Mouse (Mus musculus) cerebellum, adult 11 months (tissue): Measurements from ENCODE around the gene Serhl.
A peak's percentile ranks its signal among the peaks of the same experiment; 100 is the strongest.

Experiments used
- DNase-seq: peaks from one replicate; pipeline ENCODE4 v3.0.0; 2022

The Serhl gene

DNA sequence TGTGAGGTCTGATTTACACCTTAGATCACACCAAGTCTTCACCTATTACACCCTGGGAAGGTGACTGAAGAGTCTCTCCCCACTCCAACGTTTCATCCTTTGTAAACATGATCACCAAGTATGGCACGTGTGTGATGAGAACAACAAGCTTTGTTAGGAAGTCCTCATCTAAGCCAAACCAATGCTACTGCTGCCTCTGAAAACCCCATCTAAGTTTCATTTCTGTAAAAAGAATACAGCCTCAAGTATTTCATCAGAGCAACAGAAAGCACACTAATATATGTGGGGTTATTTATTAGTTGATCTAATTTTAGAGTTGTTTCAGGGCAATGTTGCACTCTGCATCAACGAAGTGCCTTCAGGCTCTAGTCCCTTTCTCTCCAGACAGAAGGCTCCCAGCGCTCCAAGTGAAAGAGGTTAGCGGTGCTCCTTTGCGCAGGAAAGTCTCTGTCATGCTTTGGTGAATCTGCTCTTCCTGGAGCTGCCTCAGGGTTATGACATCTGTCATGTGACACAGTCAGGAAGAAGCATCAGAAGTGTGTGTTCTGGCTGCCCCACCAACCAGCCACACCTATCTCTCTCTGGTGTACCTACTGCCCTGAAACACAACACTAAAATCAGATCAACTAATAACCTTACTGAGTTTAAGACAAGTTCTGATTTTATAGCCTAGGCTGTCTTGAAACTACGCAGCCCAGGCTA is 40.4 kb downstream of the Serhl start:
- no peak for DNase-seq

- DNase-seq: no peak
Measured at GRCm38 (mm10) chr15:83134671-83135070, 45.4 kb downstream of the Serhl start.

- no peak for DNase-seq
Measured at GRCm38 (mm10) chr15:83135654-83136053, 46.3 kb downstream of the Serhl start.

DNA sequence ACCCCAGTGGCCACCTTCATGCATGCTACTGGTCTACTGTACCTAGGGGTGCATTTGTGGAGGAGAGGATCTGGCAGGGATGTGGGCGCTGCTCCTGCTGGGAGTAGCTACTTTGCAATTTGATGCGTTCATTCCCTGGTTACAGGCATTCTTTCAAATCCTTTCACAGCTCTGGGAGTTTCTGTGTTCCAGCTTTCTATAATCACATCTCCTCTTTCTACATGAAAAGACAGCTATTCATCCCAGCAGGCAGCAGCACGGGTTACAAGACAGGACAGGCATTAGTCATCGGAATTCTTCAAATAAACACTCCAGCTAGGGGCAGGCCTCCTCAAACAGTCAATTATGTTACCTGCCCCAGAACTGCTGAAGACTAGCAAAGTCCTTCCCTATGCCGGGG is 53.6 kb downstream of the Serhl start:
- DNase-seq: no peak

- no peak for DNase-seq
Measured at GRCm38 (mm10) chr15:83145541-83145940, 56.2 kb downstream of the Serhl start.

GRCm38 (mm10) chr15:83148395-83148794 is 59.1 kb downstream of the Serhl start:
- DNase-seq: no peak

DNA sequence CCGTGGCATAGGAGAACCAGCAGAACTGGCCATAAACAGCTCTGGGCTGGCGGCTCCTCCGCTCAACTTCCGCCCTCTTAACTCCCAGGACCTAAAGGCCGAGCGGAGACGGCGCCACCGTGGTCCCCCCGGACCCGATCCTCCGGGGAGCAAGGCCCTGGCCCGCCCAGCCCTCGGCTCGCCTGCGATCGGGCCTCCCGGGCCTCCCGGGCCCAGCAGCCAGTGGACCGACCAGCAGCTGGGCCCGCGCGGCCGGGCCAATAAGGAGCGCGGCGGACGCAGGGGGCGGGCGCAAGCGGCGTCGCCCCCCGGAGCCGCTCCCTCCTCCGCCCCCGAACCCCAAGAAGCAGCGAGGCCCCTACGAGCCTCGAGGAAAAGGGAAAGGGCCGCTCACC is 59.5 kb downstream of the Serhl start:
- no peak for DNase-seq

- DNase-seq: peak; percentile 98
Measured at GRCm38 (mm10) chr15:83149196-83150072, 60.1 kb downstream of the Serhl start, which contains the start of gene Poldip3. Gene Poldip3, minus strand, starts transcription at chr15:83149384.

DNA sequence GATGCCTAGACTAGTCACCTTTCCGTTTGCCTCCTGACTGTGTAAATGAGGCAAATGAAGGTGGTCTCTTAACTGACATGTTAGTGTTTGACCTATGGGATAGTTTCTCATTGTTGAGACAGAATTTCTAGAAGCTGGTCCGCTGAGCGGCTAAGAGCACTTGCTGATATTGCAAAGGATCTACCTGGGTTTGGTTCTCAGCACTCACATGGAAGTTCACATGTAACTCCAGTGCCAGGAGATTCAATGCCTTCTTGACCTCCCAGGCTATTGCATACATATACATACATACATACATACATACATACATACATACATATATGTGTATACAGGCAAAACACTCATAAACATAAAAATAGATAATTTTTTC is 60.8 kb downstream of the Serhl start:
- no peak for DNase-seq

GRCm38 (mm10) chr15:83150694-83151093 is 61.4 kb downstream of the Serhl start:
- DNase-seq: no peak

DNA sequence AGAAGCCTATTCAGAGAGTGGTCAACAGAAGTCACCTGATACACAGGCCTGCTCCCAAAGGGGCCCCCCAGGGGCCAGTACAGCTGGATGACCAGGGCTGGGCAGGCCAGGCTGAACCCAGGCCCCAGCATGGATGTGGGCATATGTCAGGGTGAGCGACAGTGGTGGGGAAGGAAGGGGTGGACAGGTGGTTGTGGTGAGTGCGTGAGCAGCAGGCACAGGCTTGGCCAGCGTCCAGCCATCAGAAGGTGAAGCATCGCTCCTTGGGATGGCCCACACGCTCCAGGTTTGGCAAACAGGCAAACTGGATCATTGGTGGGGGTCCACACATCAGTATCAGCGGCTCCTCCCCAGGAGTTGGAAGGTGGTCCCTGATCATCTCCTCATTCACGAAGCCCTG is 65.0 kb downstream of the Serhl start:
- no peak for DNase-seq

DNA sequence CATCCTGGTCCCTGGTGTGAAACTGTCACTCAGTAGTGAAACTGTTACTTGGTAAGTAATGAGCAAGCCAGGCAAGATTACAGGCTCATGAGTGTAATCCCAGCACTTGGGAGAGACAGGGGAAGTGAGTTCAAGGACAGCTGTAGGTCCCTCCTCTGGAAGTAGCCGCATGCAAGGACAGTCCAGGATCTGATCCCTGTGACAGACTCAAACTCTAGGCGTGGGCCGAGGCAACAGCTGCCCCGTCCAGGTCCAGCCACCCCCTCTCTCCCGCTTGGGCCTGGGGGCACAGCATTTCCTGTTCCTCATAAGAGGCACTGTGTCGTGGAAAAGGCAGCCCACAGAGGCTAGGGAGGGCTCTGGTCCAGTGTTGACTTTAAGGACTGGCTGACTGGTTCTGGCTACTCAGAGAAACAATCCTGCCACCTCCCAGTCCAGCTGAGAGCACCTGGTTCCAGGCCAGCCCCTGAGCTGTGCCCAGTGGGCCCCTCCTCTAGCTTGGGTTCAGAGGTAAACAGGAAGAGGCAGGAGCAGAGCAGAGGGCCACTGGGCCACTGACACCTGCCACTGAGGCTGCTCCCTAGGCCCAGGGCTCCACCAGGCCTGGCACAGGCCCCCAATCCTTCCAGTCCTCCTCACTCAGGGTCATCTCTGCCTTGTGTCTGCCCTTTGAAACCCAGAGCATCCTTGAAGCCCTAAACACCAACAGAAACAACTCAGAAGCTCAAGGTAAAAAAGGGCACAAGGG is 66.5 kb downstream of the Serhl start:
- no peak for DNase-seq

DNA sequence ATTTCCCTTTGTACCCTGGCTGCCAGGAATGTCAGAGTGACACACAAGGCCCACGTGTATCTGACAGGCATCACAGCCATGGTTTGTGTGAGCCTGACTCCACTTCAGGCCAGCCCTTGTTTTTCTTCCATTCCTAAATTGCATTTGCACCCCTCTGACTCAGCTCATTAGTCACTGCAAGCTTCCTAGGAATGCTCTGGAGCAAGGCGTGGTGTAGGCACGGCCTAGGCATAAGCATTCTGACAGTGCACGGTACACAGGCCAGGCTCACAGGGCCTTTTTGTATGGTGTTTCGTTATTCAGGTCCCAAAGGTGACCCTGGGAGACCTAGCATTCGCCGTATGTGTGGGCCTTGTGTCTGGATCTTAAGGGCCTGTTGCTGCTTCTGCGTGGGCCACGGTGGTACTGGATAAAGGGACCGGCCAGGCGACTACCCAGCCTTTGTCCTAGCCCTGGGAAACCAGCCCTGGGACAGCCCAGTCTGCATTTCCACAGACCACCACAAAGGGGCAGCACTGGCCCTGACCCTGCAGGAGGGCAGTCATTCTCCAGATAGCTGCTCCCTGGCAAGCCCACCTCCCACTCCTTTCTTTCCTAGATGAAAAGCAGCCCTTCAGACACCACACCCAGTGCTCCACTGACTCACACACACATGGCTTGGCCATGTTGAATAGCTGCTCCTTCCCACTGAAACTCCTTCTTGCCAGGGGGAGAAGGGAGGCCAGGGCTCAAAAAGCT is 67.8 kb downstream of the Serhl start:
- DNase-seq: no peak

DNA sequence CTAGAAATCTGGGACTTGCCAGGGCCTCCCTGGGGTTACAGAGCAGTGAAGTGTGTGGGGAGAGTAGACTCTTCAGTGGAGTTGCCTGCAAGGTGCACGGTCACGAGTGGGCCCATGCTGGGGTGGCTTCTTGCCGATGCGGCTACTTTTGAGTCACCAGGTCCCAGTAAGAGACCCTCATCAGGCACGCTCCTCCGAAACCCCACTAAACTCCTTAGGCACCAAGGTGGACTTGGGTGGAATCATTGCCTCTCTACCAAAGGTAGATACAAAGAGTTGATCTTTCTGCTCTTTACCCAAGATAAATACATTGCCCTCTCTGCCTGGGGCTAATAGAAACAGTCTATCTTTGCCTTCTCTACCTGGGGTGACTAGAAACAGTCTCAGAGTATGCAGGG is 68.4 kb downstream of the Serhl start:
- DNase-seq: no peak

DNA sequence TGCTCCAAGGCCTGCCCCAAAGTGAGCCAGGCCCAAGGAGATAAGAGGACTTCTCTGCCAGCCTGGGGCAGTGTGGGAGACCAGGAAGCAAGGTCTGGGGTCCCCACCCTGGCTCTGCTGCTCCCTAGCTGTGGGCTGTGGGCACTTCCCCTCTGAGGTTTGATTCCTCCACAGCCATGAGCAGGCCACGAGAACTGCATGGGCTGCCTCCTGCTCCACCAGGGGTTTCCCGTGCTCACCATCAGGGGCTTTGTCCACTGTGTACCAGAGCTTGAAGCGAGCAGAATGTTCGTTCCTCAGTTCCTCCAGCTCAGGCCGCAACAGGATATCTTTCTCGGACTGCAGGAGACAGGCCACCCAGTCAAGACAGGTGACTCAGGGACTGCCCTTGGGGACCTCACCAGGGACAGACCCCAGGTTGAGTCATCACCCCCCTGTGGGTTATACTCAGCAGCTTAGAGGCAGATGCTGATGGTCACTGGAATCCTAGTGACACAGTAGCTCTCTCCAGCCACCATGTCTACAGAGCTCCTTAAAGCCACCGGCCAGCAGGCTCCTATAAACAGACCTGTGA is 69.4 kb downstream of the Serhl start:
- no peak for DNase-seq

DNA sequence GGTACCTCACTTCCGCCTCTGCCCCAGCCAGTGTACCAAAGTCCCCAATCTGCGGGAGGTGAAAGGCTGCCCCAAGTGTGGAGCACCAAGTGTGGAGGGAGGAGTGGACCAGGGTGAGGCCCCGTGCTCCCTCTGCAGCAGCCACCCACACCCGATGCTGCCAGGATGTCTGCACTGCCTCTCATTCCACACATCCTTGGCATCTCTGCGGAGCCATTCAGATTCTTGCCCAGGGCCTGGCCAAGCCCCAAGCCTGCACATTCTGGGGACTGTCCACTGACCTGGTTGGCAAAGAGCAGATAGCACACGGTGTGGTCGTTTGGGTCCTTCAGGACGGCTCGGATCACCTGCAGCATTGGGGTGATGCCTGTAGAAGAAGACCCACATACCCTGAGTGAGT is 70.5 kb downstream of the Serhl start:
- DNase-seq: no peak

DNA sequence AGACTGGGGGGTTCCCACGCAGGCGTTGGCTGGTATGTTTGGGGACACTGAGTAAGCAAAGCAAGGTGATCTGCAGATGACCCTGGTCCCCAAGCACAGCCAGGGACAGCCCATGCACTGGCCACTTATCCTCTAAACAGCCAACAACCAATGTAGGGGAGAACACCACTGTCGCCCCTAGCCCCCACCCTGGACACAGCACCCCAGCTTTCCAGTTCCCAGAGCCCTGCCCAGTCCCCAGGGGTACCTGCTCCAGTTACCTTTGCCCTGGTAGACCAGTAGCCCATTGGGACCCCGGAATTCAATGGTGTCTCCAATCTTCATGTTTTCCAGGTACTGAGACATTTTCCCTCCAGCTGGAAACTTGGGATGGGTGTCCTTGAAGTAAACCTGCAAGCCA is 71.3 kb downstream of the Serhl start:
- no peak for DNase-seq

DNA sequence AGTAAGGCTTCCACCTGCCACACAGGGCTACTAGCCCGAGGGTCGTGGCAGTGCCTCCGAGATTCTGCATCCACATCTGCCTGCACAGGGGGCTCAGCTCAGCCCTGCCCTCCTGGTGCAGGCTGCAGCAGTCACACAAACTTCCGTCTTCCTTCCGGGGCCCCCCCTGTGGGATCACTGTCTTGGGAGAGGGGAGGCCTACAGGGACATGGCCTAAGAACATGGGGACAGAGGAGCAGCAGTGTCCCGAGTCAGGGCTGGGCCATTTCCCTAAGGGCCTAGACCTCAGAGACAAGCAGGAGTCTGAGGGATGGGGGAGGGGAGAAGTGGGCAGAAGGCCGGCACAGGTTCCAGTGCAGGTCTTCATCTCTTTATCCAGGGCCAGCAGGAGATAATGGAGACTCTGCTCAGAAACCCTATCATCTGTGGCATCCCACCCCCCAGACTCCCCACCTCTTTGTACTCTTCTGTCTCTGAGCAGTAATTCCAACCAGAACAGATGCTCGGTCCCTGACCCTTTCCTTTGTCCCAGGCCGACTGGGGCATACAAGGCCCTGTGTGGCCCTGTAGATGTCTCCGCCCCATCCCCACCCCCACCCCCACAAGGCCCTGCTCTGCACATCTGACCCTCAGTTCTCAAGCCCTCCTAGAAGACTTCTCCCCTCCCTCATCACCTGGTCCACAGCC is 71.9 kb downstream of the Serhl start:
- no peak for DNase-seq

GRCm38 (mm10) chr15:83162001-83162400 is 72.7 kb downstream of the Serhl start:
- DNase-seq: no peak

GRCm38 (mm10) chr15:83162818-83163485 is 73.6 kb downstream of the Serhl start:
- DNase-seq: no peak

DNA sequence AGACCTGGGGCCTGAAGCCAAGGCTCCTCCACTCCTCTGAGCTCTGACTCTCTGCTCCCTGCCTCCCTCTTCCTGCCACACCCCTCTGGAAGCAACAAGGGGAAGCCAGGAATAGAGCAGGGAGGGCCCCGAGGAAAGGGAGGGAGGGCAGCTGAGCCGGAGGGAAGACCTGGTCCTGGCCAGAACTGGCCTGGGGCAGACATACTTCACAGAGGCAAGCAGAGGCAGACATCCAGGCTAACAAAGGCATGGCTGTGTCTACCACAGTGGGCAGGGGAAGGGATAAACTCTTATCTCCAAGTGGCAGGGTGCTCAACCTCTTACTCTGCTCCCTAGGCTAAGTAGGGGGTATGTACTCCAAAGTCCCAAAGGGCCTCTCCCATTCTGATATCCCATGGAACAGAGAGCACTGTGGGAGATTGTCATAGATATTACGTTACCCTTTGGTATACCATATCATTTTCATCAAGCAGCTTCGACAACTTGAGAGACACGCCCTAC is 75.7 kb downstream of the Serhl start:
- DNase-seq: no peak
